Mouse (Mus musculus) megakaryocyte, embryonic 14.5 days (primary cell): ENCODE data around the gene Prpf40a.

Experiments used
- FLI1 ChIP-seq: IDR thresholded peaks from 2 replicates; pipeline ENCODE4 v1.6.1; 2012; ENCODE audit warnings: low read length, inconsistent platforms, mixed read lengths
- GATA1 ChIP-seq: IDR thresholded peaks from 3 replicates; pipeline ENCODE4 v1.6.1; 2012; ENCODE audit warnings: mixed read lengths, low read length, inconsistent platforms, borderline replicate concordance

DNA sequence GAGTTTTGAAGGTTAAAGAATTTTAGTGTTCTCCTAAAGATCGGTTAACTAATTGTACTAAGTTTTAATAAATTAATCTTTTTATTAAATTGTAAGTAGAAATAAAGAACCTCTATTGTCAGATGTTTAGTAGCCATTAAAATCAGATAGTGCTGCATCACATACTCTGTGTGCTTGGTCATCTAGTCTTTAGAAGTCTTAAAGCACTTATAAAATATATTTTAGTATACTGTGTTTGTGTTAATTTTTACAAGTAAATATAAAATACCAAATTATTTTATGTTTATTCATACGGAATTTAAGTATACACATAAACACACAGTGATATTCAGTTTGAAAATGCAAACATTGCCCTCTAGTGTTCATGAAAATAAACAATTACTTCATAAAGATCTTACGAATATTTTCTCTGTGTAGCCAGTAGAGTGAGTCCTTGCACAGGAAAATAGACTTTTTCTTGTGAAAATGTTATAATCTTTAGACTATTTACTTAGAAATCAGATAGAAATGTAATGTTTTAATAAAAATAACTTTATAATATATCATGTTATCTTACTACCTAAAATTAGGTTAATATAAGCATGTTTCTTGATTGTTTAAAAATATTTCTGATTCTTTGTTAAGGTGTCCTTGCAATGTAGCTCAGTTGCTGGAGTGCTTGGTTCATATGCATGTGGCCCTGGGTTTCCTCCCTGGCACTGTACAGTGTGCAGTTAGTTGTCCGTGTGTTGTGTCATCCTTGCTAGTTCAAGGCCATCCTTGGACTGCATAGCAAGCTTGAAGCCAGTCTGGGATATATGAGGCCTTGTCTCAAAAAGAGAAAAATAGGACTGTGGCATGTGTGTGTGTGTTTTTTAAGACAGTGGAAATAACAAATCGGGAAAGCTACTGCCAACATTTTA is 13.5 kb upstream of the Prpf40a start:
- no peak for TF ChIP-seq GATA1
- no peak for TF ChIP-seq FLI1
